Mouse (Mus musculus) G1E-ER4 (cell line): ENCODE measurements around the gene Tenm2. TPM values are rescaled to one million over a fixed set of nuclear protein-coding genes. Genes with fewer than 3 reads are reported as not detected.

Source experiments
- GATA1 ChIP-seq: IDR thresholded peaks from one replicate; pipeline ENCODE4 v1.8.0; 2012; ENCODE audit warnings: low read length, inconsistent platforms
- polyA plus RNA-seq: library from polyadenylated mRNA; stranded (reverse); fragments of >175 nt; gene quantifications from 2 replicates; pipeline ENCODE4 v1.2.3, GENCODE M21; 2012

Gene Tenm2
- polyA plus RNA-seq, 1 experiment = not detected

- no peak for TF ChIP-seq GATA1
Measured at GRCm38 (mm10) chr11:36997668-36998067, 238.1 kb downstream of the Tenm2 start.

- no peak for TF ChIP-seq GATA1
Measured at GRCm38 (mm10) chr11:36990895-36991294, 244.9 kb downstream of the Tenm2 start.

- TF ChIP-seq GATA1 = no peak
Measured at GRCm38 (mm10) chr11:36988776-36989565, 246.8 kb downstream of the Tenm2 start.

GRCm38 (mm10) chr11:36974142-36974541, 261.6 kb downstream of the Tenm2 start:
- TF ChIP-seq GATA1 = no peak

GRCm38 (mm10) chr11:36958102-36958501, 277.7 kb downstream of the Tenm2 start:
- TF ChIP-seq GATA1 = no peak

- no peak for TF ChIP-seq GATA1
Measured at GRCm38 (mm10) chr11:36941429-36941828, 294.3 kb downstream of the Tenm2 start.

- no peak for TF ChIP-seq GATA1
Measured at GRCm38 (mm10) chr11:36940557-36941110, 295.1 kb downstream of the Tenm2 start.

GRCm38 (mm10) chr11:36929817-36930216, 305.9 kb downstream of the Tenm2 start:
- no peak for TF ChIP-seq GATA1

GRCm38 (mm10) chr11:36926705-36927406, 308.9 kb downstream of the Tenm2 start:
- no peak for TF ChIP-seq GATA1

GRCm38 (mm10) chr11:36919301-36919700, 316.5 kb downstream of the Tenm2 start:
- TF ChIP-seq GATA1 = no peak

- TF ChIP-seq GATA1 = no peak
Measured at GRCm38 (mm10) chr11:36911406-36911805, 324.4 kb downstream of the Tenm2 start.

GRCm38 (mm10) chr11:36909036-36909435, 326.7 kb downstream of the Tenm2 start:
- TF ChIP-seq GATA1 = no peak

- no peak for TF ChIP-seq GATA1
Measured at GRCm38 (mm10) chr11:36902302-36902701, 333.5 kb downstream of the Tenm2 start.

- TF ChIP-seq GATA1 = no peak
Measured at GRCm38 (mm10) chr11:36893061-36893460, 342.7 kb downstream of the Tenm2 start.

GRCm38 (mm10) chr11:36891106-36891505, 344.7 kb downstream of the Tenm2 start:
- no peak for TF ChIP-seq GATA1

- TF ChIP-seq GATA1 = no peak
Measured at GRCm38 (mm10) chr11:36887490-36887889, 348.3 kb downstream of the Tenm2 start.
